Mouse (Mus musculus): ENCODE measurements at regions not wholly inside any gene's neighbourhood (a gene's known extent, or its start where the extent isn't known, plus 50 kb on each side); places are given as distances from the start of the nearest gene placed in this dataset.

DNA sequence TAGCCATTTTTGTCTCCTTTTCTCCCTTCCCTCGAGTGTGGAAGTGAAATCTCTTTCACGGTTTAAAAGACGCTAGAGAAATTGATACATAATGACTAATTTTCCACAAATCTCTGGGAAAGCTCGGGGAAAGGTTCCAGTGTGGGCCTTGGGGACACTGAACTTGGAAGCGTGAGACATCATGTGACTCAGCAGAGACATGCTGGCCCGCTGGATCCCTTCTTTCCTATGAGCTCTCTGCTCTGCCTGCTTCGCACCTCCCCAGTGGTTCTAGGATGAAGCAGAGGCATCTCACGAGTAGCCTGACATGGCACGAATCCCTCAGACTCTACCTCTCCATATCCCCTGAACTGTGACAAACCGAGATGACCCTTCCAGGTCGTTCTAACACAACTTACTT lies 206.2 kb downstream of the Rnd3 start:
- DNase-seq (ENCODE audit: low spot score in 2 of 2): no peak

DNA sequence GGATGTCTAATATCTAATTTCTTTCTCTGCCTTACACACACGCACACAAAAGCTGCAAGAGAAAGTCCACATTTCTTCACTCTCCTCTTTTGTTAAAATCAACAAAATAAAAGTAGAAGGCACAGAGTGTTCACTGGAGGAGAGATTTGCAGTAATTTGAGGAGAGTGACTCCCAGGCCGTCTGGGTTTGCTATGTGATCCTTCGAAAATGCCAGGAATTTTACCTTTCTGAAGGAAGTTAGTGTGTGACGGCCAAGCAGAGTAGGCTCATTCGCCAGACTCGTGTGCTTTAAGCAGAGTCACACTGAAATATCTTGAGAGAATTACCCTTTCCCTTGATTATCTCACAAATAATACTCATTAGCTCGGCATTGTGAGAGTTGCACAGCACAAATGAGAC lies 216.0 kb downstream of the Rnd3 start:
- DNase-seq (ENCODE audit: low spot score in 2 of 2): no peak

DNA sequence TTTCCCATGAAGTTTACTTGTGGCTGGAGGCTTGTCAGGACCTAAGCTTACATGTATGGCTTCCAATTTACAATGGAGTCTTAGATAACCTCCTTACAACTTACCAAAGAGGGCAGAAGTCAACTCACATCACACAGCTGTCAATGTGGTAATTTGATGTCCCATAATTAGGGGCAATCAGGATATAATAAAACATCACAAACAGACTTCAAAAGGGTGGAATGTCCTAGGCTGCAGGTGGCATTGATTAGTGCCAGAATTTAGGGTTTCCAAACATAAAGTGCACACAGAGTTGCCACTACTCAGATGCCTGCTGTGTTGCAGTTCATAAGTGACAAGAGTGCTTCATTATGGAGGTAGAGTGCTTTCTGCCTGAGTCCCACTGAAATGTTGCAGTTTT lies 227.9 kb downstream of the Rnd3 start:
- DNase-seq (ENCODE audit: low spot score in 2 of 2): no peak

DNA sequence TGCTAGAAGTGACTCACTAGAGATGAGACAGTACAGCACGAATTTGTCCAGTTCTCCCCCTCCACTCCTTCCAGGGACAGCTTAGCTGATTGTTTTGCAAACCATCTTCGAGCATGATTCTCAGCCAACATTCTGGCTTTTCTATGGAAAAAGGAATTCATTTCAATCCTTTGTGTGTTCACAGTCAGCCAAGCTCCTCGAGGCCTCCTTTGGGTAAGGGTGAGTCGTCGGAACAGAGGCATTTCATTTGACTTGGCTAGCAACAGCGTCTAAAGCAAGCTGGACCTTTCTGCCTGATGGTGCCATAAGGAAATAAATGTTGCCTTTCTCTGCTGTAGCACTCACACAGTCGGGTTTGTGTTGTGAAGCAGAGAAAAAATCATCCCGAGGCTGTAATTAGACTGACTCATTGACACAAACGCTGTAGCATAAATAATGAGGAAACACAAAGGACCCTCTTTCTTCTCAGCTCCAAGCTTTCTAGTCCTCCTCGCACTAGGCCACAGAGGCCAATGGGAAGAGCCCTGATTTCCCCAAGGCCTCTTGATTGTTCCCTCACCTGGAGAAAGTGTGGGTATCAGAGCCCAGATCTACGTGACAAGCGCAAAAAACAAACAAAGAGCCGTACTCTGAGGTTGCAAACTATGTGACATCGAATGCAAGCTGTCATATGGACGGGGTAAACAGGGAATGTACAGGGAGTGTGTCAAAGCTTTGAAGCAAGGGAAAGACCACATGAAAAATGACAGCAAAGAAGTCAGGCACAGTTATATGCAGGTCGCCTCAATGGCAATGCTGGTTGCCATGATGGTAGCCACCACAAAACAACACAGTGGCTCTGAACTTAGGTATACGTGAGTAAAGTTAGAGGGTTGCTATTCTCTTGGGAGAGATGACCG lies 232.3 kb downstream of the Rnd3 start:
- DNase-seq (ENCODE audit: low spot score in 2 of 2): peak in 1 of 2 experiments; percentile 6

GRCm38 (mm10) chr2:50915149-50915548 lies 233.8 kb downstream of the Rnd3 start:
- no peak for DNase-seq (ENCODE audit: low spot score in 2 of 2)

DNA sequence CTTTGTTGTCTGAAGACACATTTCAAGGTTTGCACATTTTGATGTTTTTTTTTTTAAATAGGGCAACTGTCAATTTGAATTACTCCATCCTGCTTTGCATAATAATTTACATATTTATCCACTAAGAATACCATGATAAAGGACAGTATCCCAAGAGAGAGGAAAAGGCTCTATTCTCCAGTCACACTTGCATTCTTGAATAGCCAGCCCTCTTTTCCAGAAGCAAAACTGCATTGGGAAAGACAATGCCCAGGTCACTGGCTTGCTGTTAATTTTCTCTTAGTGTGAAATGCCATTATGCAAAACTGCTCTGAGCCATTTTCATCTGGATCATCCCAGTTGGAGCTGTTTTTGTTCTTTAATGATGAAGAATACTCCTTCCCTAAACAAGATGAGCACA lies 234.7 kb downstream of the Rnd3 start:
- DNase-seq (ENCODE audit: low spot score in 2 of 2): no peak

DNA sequence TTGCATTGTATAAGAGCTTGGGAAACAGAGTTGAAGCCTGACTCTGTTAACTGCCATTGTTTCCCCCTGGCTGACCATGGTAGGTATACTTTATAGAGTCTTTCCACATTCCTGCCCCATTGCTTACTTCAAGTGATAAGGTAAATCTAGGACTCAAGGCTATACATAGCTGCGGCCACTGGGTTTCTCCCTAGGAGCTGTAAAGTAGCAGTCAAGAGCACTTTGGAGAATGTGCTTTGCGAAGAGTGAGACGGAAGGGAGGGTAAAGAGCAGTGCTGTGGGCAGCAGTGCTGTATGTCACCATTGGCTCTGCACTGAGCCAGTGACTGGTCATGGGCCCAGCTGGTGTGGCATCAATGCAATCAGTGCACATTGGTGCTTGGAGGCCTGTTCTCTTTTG lies 240.1 kb downstream of the Rnd3 start:
- no peak for DNase-seq (ENCODE audit: low spot score in 2 of 2)

- DNase-seq (ENCODE audit: low spot score in 2 of 2): no peak
These were observed 246.2 kb downstream of the Rnd3 start for GRCm38 (mm10) chr2:50902701-50903100.

DNA sequence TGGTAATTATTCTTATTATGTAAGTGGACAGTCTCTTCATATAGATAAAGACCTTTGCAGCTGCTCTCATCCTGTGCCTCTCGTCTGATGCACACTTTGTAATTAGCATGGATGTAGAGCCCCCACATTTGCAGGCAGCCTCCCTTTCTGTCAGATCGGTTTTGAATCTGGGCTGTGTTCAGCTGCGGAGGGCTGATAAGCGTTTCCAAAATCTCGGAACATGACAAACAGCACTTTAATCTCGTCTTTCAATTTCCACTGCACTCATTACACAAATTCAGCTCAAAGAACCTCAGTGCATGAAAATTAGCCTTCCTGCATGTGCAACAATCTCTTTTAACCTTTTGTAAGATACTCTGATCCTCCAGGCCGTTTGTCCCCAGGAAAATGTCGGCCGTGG lies 246.7 kb downstream of the Rnd3 start:
- no peak for DNase-seq (ENCODE audit: low spot score in 2 of 2)

DNA sequence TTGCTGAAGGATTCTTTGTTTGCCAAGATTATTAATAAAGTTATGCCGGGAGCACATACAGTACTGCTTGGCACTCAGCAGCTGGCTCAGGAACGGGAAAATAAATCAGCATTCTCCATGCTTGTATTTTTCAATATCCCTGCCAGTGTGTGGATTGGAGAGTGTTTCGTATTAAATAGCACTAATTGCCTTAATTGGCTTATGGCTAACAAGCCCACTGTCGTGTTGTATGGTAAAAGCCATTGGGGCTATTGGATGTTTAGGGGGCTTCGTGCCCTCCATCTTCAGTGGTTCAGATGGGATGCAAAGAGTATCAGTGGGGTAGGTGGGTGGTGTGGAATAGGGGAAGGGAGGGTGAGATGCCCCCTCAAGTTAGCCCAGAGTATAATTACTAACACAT lies 259.9 kb downstream of the Rnd3 start:
- DNase-seq (ENCODE audit: low spot score in 2 of 2): no peak

DNA sequence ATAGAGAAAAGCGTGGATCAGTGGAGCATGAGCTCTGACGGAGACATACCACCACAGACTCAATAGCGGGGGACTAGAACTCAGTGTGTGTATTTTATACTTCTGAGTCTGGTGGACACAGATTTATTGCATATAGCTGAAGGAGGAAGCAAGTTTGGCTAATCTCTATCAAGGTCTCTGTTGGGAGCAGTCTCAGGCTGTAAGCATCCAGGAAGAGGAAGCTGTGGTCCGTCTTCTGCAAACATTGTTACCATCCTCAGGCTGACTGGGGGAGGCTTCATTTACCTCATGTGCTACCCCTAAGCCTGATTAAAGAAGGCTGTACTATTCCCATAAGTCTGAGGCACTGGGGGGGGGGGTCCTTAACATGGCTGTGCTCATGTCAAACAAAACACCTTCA lies 261.0 kb downstream of the Rnd3 start:
- no peak for DNase-seq (ENCODE audit: low spot score in 2 of 2)

DNA sequence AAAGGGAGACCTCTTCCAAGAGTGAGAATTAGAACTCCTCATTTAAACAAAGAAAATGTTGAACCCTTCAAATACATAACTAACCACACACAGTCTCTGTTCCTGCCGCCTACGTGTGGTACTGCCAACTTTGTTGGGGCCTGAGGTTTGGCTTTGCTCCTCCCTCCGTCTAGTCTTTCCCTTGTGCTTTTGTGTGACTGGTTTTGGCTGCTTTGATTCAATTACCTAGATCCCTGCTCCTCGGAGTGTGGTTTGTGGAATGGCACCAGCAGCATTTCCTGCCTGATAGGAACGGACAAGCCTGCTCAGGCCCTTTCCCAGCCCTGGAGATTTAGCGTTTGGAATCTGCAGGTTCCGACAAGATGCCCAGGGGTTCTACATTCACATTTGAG lies 263.0 kb downstream of the Rnd3 start:
- DNase-seq (ENCODE audit: low spot score in 2 of 2): no peak

DNA sequence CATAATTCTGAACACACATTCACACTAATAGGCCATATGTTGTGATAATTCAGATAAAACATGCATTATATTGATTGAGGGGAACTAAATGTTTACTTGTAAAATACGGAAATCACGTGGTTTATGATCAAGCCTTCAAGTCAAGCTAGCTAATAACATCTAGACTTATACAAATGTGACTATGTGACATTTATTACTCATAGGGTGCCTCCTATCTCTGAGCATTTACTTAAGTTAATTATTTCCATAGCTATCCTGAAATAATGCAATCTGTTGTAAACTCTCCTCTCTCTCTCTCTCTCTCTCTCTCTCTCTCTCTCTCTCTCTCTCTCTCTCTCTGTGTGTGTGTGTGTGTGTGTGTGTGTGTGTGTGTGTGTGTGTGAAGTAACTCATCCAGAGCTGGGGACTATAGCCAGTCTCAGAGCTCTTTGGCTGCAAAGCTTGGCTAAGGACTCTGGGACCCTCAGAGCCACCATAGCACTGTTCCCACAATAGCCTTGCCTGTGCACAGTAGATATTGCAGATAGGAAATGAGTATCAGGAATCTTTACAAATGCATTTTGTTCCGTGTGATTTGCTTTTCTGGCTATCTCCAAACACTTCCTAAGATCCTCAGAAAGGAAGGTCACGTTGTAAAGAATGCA lies 263.5 kb downstream of the Rnd3 start:
- DNase-seq (ENCODE audit: low spot score in 2 of 2): no peak

DNA sequence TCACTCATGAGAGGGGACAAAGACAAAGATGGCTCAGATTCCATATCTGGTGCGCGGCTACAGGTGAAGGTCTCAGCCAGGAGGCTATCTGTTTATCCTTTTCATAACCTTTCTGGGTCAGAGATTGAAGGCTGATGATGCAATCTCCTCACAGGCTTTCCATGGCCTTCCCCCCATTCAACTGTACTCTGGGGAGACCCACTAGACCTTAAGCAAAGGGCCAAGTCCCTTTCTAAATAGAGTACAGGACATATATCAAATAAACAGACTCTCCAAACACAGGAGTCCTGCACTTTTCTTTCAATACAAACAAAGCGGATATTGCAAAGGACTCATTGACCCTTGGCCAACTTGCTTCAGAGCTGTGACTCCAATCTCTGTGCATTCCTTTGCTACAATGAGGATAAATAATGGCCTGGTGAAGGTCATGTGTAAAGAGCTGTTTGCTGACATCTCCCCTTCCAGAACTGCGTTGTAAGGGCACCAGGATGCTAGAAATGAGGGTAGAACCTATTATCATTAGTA lies 267.3 kb downstream of the Rnd3 start:
- no peak for DNase-seq (ENCODE audit: low spot score in 2 of 2)

GRCm38 (mm10) chr2:50880806-50881205 lies 268.1 kb downstream of the Rnd3 start:
- DNase-seq (ENCODE audit: low spot score in 2 of 2): no peak

GRCm38 (mm10) chr2:50877716-50878115 lies 271.2 kb downstream of the Rnd3 start:
- DNase-seq (ENCODE audit: low spot score in 2 of 2): no peak

- DNase-seq (ENCODE audit: low spot score in 2 of 2): no peak
These were observed 273.8 kb downstream of the Rnd3 start for GRCm38 (mm10) chr2:50875072-50875471.

GRCm38 (mm10) chr2:50853538-50854244 lies 295.2 kb downstream of the Rnd3 start:
- no peak for DNase-seq (ENCODE audit: low spot score in 2 of 2)

- no peak for DNase-seq (ENCODE audit: low spot score in 2 of 2)
These were observed 296.4 kb downstream of the Rnd3 start for GRCm38 (mm10) chr2:50852413-50852919.

DNA sequence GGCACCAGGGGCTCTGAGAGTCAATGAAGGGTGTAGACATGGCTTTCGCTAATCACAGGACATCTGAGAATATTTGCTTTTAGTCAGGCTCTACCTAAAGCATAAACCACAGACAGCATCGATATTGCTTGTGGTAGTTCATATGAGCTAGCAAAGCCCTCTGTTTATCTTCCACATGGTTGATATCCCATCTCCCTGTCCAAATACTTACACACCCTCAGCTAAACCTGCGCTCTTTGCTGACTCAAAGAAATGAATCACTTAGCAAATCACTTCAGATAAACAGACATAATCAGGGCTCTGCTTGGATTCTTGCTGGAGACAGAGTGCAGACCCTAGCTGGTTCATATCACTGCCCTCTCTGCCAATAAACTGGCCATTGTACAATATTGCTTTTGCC lies 298.8 kb downstream of the Rnd3 start:
- DNase-seq (ENCODE audit: low spot score in 2 of 2): no peak

GRCm38 (mm10) chr2:50841881-50842280 lies 307.0 kb downstream of the Rnd3 start:
- no peak for DNase-seq (ENCODE audit: low spot score in 2 of 2)
